Mouse (Mus musculus) inflammation-experienced regulatory T-cells, adult 6 months (primary cell): ENCODE measurements around the gene Taf1d. TPM values are rescaled to one million over a fixed set of nuclear protein-coding genes. Genes with fewer than 3 reads are reported as not detected.
"Not testable (repeated sequence)": the region's sequence is repeated elsewhere in the genome, so short reads cannot be mapped to it uniquely, and the experiment has no call there.

ENCODE experiments used
- ATAC-seq: one replicate; pipeline ENCODE4 v1.8.0; 2017
- polyA plus RNA-seq, 3 experiments: library from polyadenylated mRNA; unstranded; fragments of 100-300 nt; shearing (Covaris generic); gene quantifications; one replicate each; pipeline ENCODE4 v1.2.1; 2017

The Taf1d gene
- 100 to 1,000 TPM; 108 to 150 (median 131) TPM for polyA plus RNA-seq

DNA sequence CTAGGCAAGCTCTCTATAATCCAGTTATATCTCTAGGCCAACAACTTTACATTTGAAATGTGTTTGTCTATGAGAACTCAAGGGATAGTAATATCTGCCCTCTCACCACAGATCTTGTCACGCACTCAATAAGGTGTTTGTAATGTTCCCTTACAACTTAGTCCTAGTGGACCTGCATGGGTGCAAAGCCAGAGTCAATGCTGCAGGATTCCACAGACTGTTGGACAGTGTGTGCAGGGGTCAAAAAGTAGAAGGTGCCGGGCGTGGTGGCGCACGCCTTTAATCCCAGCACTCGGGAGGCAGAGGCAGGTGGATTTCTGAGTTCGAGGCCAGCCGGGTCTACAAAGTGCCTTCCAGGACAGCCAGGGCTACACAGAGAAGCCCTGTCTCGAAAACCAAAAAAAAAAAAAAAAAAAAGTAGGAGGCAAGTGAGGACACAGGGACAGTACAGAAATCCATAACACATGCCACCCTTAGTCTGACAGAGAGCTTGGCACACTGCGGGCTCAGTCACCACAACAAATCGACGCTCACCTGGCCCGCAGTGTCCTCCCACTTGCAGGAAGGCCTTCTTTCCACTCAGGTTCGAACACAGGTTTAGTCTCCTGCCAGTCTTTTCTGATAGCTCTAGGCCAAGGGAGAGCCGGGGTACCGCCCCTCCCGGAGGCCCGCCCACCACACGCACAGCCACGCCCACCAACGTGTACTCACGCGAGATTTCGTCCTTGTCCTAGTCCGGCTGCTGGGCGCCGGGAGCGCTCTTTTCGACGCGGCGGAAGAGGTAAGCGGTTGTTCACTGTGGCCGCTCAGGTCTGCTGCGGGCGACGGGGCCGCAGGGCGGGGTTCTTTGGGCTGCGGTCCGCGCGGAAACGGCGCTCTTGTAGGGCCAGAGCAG is at the start of gene Taf1d:
Gene Taf1d, plus strand, starts transcription at position 712 of the 895 bp plus-strand sequence.
- ATAC-seq: peak; percentile 93

DNA sequence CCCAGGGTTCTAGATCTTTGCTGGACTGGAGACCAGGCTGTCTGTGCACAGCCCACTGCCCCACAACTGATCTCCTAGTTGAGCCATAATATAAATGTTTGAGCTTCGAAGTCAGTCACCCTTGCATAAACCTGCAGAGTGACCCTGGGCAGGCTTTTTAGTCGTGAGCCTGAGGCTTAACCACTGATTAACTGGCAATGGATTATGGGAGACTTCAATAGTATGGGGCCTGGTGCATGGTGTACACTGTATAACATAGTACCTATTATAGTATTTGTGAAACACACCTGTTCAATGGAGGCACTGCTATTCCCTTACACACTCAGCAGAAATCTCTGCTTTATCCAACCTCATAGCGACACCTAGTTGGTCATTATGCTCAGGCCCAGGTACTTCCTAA is 49.8 kb upstream of the Taf1d start:
- no peak for ATAC-seq

DNA sequence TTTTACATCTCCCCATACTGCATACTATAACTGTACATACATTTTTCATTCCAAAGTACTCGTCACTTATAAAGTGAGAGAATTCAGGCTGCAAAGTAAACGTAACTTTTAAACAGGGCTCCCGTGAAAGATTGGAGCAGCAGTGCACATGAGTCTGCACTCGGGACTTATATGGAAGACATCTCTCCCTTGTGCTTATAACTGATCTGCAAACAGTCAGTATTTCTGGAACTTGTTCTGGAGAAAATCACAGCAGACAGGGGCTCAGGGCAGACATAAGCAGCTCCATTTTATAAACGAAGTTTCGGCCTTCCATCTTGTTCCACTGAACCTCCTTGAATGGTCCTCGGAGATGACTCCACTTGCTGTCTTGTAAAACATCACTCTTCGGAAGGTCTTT is 44.0 kb upstream of the Taf1d start:
- ATAC-seq: no peak

DNA sequence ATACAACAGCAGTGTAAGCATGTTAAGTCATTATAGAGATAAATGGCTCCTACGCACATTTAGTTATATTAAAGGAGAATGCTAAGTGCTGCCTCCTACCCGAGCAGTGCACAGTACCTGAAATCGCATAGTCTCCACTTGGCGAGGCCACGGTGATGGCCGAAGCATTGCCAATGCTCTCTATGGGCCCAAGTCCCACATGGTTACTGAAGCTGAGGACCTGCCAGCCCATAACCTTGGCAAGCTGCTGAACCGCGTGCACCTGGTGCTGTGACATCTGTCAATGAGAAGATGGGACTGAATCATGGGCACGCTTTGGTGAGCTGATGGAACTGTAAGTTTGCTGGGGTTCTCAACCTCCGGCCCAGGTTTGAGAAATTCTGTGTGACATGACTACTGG is 42.5 kb upstream of the Taf1d start:
- no peak for ATAC-seq

DNA sequence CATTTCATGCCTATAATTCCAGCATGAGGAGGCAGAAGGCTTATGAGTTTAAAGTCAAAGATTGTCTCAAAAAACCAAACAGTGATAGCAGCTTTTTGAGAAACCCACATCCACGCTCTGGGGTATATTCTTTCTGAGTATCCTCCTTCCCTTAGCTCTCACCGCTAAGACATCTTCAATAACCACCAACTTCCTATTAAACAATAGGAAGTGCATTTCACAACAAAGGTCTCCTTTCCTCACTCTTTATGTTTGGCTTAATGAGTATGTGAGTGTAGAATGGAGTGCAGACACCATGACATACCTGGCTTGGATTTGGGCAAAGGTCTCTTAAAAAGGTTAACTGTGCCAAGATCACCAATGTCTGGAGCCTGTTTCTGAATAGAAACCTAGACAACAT is 32.0 kb upstream of the Taf1d start:
- ATAC-seq: no peak

DNA sequence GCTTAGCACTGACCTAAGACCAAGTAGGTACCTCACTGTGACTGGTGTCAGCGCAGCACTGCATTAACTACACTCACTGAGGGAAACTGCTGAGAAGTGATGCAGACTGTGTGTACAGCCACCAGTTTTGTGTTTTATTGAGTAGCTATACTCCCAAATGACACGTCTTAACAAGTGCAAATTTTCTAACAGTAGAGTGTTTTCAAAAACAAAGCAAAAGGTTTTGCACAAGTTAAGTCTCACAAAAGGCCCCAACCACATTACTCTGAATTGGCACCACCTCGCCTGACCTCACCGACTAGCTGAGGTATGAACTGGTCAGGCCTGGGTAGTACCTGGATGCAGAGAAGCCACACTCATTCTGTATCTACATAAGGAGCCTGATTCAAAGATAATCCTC is 29.2 kb upstream of the Taf1d start:
- ATAC-seq: no peak

DNA sequence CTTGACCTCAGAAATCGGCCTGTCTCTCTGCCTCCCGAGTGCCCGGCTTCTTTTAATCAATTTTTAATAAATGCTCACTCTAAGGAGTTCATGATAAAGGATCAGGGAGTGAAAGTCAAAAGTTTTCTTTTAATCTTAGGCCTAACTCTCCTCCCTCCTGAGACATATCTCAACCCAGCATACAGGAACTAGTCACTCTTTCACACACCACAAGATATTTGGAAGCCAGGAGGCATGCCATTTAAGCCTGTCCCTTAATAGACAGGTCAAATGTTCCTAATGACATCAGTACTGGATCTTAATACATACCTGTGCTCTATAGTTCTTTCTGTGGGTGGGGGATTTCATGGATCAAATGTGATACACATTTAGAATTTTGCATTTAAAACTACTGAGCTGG is 27.7 kb upstream of the Taf1d start:
- ATAC-seq: no peak

DNA sequence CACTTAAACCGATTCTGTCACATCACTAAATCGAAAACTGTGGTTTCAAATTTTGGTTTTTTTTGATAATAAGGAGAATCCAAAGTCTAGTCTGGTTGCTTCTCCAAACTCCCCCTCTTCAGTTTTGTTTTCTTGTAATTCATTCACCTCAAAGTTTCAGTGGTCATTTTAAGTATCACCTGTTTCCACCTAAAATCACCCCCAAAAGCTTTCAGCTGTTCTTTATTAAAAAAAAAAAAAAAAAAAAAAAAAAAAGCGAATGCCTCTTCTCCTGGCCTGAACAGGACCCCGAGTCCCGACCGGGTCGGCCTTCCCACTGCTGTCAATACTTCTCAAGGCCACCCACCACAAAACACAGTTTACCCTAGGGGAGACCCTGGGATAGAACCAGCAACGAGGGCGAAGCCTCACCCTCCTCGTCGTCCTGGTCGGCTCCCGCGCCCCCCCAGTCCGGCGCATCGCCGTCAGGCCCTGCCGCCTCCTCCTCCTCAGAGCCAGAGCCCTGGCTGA is 26.8 kb upstream of the Taf1d start:
- no peak for ATAC-seq

DNA sequence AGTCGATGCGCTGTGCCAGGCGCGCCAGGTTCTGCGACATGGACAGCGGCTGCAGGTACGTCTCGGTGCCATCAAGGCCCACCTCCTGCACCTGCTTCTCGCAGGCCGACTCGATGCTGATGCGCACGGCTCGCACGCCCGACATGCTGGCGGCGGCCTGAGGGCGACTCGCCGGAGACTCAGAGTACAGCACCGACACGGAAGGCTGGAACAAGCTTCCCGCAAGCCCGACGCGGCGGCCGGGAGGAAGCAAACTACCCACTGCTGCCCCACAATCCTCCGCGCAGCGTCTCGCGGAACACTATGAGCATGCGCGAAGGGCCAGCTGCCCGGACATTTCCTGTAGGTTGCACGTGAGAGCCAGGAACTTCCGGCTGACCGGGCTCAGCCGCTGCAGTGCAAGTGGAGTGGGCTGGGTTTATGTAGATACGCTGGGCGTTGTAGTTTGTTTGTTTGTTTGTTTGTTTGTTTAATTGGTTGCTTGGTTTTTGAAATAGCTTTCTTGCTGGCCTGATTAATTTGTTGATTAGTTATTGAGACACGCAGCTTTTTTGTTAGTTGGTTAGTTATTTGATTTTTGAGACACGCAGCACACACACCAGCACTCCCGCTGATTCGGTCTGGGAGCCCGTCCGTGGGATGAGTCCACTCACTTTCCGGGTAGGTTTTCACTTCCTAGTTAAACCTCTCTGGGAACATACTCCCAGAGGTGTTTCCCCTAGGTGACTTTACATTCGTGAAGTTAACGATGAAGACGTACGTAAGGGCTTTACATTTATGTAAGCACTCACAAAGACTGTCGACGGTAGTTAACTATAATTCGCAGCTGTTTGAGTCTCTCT is 26.1 kb upstream of the Taf1d start, which contains the start of gene Med17:
Gene Med17, minus strand, starts transcription at position 283 of the 842 bp plus-strand sequence.
- peak; percentile 93 for ATAC-seq

DNA sequence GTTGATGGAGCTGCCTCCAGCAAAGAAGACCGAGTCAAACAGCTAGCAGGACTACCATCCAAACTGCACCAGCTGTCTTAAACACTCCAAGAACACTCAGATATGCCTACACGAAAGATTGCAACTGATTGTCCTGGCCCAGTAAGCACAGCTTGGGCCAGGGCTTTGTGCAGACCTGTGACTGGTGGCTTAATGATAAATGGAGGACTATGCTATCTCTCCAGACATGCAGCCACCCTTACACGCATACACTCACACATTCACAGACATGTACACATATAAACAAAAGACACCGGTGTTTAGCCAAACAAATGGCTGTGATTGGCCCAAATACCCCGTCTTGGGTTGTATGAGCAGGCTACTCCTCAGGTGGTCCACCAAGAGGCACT is 25.5 kb upstream of the Taf1d start:
- ATAC-seq: no peak

DNA sequence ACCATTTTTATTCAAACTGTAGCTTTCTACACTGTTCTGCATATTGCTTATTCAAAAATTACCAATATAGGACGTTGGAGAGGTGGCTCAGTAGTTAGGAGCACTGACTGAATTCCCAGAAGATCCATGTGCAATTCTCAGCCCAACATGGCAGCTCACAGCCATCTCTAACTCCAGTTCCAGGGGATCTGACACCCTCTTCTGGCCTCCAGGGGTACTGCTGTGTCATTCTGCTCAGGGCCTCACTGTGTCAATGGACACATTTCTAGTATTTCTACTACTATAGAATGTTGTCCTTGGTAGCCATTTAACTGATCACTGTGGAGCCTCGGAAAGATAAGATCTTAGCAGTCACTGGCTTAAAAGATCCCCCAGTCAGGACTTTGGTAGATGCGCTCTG is 20.6 kb upstream of the Taf1d start:
- ATAC-seq: peak; percentile 58

DNA sequence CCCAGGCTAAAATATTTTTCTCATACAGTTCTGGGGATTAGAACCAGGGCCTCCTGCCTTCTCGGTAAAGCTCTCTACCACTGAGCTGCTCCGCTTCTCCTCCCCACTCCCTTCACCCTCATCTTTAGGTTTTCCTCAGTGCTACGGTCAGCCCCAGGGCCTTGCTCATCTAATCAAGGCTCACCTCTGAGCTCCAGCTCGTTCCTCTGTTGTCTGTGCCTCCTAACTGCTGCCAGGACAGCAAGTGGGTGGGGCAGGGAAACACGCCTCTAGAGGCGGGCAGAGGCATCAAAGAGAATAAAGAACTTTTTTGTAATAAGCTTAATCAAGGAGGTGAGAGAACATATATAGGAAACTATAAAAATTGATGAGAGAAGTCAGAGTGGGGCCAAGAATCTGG is 18.2 kb upstream of the Taf1d start:
- no peak for ATAC-seq

DNA sequence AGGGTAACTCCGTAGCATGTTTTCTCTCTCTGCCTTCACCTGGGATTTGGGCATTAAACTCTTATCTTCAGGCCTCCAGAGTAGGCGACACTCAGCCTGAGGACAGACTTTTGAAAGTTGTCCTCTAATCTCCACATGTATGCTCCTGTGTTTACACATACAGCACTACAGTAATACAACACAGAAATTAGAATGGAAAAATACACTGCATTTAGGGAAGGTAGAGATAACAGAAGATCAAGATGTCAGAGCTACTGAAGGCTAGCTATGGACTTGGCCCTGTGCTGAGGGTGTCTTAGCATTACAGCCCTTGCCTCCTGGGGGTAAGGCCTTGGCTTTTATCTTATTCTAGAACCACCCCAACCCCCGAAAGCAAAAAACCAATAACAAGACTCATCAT is 17.6 kb upstream of the Taf1d start:
- ATAC-seq: no peak

DNA sequence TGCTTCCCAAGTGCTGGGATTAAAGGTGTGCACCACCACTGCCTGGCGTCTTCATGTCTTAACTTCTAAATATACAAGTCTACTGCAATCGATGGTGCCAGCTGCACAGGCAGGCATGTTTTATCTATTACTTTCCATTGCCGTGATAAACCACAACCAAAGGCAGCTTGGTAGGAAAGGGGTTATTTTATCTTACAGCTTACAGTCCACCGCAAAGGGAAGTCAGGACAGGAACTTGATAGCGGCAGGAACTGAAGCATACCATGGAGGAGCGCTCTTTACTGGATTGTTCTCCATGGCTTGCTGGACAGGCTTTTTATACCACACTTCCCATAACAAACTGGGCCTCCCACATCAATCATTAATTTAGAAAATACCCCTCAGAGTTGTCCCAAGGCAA is 16.8 kb upstream of the Taf1d start:
- ATAC-seq: no peak

DNA sequence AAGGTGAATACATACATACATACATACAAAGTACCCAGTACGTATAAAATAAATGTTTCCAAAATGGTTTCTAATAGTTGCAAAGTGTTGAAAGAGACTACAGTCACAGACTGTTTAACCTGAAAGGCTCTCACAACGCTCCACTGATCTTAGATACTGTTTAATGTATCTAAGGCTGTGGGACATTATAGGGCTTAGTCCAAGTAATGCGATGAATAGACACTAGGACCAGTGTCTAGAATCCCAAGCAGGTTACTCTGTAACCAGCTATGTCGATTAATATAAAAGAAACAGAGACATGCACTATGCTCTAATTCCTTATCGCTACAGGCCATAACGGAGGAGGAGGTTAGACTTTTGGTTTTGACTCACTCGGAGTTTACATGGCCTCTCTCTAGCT is 8.9 kb upstream of the Taf1d start:
- no peak for ATAC-seq

DNA sequence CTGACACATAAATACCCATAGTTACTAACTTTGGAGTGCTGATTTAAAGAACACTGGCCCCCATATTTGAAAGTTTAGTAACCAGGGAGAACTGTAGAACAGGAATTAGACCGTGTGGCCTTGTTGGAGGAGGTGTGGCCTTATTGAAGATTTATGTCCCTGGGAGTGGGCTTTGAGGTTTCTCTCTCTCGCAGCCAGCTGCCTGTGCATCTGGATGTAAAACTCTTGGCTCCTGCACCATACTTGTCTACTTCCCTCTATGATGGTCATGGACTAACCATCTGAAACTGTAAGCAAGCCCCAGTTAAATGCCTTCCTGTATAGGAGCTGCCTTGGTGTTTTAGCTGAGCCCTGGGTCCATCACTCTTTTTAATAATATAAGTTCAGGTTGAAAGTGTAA is 7.6 kb upstream of the Taf1d start:
- ATAC-seq: no peak

DNA sequence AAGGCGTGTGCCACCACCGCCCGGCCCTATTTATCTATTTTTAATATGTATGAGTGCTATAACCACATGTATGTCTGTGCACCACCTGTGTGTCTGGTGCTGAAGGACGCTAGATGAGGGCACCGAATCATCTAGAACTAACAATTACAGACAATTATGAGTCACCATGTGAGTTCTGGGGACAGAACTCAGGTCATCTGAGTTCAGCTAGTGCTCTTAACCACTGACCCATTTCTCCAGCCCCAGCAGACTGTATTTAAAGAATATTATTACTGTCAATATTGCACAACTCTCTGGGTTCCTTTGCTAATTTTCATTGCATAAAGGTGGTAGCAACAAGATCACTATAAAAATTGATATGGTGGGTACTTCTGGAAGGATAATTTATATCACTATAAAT is 6.0 kb upstream of the Taf1d start:
- no peak for ATAC-seq

DNA sequence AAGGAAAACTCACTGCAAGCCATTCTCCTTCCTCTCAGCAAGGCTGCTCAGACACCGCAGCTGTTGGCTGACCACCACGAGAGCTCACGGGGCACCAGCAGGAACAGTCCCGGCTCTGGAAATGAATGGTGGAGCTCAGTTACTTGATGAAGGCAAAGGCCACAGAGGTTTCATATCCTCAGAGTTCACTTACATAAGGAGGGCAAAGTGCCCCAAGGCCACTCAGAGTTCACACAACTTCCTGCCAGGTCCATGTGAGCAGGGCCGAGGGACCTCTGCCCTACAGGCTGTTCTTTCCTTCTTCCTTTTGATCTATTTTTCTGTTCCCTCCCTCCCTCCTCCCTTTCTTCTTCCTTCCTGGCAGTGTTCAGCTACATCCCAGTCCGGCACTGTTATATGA is 4.6 kb upstream of the Taf1d start:
- ATAC-seq: no peak

DNA sequence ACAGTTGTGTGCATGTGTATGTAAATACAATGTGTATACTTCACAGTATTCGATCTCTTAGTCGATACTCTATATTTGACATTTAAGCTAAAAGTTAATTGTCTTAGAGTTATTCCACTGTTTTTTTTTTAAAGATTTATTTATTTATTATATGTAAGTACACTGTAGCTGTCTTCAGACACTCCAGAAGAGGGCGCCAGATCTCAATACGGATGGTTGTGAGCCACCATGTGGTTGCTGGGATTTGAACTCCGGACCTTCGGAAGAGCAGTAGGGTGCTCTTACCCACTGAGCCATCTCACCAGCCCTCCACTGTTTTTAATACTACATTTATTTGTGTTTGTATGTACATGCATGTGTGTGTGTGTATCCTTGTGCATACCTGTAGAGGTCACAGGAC is 4.0 kb upstream of the Taf1d start:
- ATAC-seq: not testable (repeated sequence)

DNA sequence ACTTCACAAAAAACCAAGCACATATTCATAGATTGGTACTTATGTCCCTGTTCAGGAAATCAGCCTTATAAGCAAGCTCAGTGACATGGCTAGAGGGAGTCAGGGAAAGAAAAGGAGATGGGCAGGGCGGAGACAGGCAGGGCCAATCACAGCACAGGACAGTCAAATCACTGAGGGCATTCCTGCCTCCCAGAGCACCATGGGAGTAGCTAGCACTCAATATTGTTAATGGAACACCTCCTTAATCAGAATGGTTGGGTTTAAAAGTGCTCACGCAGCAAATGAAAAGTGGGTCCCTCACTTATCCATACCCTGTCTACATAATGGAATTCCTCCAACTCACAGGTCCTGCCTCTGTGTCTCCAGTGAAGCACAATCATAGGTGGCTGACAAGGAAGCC is 3.1 kb upstream of the Taf1d start:
- ATAC-seq: no peak

DNA sequence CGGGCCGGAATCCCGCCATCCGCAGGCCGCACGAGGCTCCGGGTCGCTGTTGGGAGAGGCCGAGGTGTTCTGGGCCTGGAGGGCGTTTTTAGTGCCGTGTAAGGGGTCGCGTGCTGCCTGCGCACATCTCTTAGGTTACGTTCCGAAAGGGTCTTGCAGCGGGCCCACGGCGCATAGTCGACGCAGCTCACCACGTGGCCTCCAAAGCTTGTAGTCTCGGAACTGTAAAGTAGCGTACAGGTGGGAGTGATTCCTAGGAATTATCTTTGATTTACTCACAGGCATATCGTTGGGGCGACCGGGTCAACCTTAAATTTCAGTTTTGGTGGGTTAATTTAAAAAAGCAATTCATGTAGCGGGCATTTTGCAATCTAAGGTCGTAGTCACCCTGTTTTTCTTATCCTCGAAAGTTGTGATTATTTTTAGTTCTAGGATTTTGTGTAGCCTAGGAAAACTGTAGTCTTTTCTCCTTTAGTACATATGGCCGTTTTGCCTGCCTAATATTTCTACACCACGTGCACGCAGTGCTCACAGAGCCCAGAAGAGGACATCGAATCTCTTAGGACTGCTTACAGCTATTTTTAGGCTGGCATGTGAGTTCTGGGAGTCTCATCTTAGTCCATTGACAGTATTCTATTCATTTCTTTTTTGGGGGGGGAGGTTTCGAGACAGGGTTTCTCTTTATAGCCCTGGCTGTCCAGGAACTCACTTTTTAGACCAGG is 545 bp downstream of the Taf1d start, which contains the start of gene 4931406C07Rik:
Gene 4931406C07Rik, minus strand, starts transcription at position 51 of the 722 bp plus-strand sequence.
- peak; percentile 35 for ATAC-seq

DNA sequence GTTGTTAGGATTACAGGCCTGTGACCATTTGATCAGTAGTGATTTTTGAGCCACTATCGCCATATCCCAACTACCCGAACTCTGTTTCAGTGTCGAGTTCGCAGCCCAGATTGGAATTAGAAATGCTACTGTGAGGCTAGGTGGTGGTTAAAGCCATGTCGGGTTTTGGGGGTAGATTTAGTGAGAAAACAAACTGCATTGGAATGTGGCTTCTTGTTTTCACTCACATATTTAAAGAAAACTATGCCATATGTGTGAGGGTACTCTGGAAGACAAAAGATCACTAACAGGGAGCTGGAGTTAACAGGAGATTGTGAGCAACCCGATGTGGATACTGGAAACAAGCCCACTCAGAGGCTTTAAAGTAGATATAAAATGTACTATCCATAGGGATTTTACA is 1.2 kb downstream of the Taf1d start:
- ATAC-seq: no peak

DNA sequence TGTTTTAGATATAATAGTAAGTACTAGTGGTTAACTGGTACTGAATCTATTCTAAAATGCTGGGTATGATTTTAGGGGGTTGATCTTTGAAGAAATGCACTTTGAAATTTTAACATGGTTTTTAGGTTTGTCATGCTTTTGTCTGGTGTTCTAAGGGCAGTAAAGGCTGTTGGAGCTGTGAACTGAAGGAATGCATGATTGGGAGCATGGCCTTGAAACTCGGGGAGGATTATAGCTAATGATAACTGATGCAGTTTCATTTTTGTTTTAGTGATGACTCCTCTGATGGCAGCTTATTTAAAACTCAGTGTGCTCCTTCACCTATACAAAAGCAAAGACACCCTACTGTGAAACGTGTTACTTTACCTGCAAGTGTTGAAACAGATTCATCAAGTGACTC is 2.2 kb downstream of the Taf1d start:
- ATAC-seq: no peak
